Mouse (Mus musculus): ENCODE results near the gene Exph5.

Exph5 gene

DNA sequence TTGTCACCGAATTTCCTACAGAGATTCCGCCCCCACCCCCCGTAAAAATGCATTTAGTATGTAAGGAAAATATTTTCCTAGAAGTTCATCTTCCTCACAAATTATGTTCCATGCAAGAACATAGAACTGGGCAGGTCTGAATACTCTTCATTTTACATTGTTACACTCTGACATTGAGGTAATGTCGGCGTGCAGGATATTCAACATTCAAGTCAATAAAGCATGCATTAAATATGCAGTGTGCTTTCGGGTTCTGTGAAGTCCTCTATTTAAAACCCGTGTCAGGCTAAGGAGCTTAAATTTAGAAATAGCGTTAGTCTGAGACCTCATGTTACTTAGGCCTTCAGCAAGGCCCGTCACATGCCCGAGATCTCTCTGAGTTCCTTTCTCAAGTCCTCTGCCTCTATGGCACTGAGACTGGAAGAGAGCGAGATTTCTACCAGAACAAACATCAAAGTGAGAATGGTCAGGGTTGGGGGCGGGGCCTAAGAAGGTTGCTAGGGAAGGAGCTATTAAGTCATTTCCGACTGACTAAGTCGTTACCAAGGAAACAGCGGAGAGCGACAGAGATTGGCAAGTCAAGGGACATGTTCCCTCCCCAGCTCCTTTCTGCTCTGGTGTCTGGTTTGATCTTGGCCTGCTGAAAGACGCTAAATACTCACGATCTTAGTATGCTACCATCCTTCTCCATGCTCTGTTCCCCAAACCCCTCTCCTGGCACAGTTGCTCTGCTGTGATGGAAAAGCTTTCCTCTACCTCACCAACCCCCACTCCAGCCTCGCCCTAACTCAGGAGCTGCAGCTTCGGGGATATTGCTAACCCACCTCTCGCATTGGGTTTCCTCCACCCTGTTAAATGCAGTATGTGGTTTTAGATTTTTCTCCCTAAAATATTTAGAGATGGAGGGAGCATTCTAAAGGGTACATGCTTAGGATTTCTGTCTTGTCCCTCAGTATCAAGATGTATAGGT, 103.6 kb downstream of the Exph5 start:
- DNase-seq (ENCODE audit: low read depth), result peak; percentile 96

DNA sequence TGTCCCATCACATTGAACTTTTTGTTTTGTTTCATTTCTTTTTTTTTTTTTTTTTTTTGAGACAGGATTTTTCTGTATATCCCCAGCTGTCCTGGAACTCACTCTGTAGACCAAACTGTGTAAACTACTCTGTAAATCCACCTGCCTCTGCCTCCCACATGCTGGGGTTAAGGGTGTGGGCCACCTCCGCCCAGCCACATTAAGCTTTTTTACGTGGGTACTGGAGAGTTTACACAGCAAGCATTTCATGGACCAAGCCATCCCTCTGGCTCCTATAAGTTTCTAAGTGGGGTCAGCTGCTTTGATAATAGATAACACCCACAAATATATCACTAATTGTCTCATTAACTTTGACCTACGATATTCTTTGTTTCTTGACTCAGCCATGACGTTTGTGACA, 107.1 kb downstream of the Exph5 start:
- DNase-seq (ENCODE audit: low read depth), result no peak

DNA sequence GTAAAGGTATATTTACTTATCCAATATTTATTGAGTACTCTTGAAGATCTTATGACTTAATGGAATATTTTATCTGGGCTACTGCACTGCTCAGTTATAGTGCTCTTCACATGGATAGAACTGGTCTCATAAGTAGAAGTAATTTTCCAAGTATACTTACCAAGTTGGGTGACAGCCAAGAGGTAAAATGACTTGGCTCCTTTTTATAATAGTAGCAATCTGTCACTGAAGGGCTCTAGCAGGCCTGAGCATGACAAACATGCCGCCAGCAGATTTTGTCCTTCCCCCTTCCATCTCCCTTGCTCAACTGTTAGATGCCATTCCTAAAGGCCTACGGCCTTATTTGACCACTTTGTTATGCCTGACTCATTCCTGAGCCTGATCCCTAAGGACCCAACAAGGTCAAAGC, 107.5 kb downstream of the Exph5 start:
- no peak for DNase-seq (ENCODE audit: low read depth)

DNA sequence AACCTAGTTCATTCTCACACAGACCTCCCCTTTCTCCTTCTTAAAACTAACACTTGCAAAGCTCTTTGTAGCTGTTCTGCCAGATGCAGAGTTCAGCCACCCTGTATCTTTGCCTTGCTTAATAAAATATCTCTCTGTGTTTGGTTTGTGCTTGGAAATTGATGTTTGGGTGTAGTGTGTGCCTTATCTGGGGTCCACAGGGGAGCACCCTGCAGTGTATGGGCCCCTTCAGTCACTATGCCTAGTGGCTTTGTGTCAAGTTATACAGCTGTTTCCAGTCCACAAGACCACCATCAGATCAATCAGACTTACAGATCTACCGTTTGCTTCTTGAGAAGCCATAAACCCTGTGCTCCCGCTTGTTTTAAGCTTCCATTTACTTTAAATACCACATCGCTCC, 108.0 kb downstream of the Exph5 start:
- DNase-seq (ENCODE audit: low read depth), result no peak

DNA sequence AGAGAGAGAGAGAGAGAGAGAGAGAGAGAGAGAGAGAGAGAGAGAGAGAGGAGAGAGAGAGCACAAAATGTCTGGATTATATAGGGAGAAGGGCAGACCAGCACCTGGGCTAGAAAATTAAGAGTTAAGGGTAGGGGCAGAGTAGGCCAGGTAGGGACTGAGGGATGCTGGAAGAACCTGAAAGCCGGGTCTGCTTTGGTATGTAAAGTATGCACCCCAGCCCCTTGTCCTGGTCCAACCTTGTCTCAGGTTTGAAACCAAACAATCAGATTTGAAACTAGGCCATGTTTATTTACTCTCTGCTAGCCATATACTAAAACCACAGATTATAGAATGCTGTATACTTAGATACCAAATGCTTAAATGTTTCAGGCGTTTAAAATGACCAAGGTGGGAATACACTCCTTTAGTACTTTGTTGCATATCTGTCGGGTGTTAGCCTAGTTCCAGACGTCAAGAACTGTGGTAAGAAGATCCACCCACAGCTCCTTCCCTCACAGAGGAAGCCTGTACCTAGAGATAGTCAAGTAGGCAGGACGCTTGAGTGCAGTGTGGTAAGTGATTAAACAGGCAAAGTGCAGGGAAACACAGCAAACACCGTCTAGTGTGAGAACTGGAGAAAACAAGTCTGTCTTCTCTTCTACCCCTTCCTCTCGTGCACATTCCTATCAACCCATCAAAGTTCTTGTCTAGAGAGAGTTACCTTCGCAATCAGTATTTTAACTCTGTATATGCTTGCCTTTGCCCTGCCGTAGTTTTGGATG, 120.8 kb downstream of the Exph5 start:
- no peak for DNase-seq (ENCODE audit: low read depth)

DNA sequence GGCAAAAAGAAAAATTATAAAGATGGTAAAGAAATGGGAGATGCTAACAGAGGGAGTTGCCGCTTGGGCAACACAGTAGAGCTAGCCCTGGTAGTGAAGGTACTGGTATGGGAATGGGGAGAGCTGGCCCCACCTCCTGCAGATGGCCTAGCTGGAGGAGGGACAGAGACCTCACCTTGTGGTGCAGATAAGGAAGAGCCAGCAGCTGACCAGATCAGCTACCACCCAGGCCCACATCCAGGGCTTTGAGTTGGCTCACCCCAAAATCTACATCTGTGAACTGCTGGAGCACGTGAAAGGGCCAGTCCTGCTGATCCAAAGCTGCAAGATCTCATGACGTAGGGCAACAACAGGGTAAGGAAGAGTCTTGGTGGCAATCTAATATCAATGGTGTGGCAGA, 125.3 kb downstream of the Exph5 start:
- no peak for DNase-seq (ENCODE audit: low read depth)
